Mouse (Mus musculus): Measurements from ENCODE around the gene Hdac4. TPM values are rescaled to one million over a fixed set of nuclear protein-coding genes. Genes with fewer than 3 reads are reported as not detected.
A peak's percentile ranks its signal among the peaks of the same experiment; 100 is the strongest.

Gene Hdac4
- 35.3 and 38.0 TPM in 2 replicates for polyA plus RNA-seq (2014; fragmentation: Nextera tagmentation; extraction: Ambion mirVana)

DNA sequence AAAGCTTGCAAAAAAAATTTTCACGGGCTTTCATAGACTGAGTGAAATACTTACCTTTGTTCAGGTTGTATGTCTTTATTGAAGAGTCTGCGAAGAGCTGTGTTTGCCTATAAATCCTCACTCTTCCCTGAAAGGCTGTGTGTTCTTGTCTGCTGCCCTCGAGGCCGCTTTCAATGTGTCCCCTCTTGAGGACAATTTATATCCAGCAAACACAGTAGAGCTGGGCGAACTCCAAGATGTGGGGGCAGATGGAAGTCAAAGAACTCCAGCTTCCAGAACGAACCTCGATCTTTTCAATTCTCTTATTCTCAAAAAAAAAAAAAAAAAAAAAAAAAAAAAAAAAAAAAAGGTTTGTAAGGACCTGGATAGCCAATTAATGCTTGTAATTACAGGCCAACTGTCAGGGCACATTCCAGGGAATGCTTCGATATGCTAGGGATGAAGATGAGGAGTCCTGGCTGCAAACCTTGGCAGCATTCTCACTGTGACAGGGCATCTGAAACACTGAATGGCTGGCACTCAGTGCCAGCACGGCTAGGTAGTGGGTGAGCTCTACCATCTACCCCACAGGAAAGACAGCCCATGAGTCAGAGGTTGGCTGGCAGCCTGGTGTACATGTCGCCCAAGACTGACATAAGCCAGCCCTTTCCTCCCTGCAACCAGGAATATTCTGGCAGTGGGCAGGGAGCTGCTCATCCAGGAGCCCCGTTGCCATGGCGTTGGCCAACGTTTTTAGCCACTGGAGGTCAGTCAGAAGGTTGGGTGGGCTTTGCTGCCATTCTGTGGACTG is at the start of gene Hdac4:
TSS of gene Hdac4 (minus strand) at position 340 of the 790 bp plus-strand sequence.
- ATAC-seq (ENCODE audit: low read depth): peak; percentile 90

DNA sequence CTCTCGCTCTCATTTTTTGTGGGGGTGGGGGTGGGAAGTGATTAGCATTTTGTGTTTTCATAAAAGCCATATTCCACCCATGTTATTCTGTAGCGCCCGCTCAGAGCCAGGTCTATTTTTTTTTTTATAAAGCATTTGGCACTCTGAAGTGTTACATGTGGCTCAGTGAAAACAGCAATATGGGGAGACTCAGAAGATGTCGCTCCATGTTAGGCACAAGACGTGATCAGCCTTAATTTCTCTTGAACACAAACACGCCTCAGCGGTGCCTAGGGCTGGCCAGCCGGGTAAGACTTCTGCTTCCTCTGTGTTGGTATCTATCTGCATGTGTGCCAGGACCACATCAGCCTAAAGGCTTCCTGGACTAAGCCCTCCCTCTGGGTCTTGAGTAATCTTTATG is 48.0 kb upstream of the Hdac4 start:
- Histone ChIP-seq H3K27me3 (ENCODE audit: control insufficient read depth, insufficient read depth, low read length) (no peaks in the 10 kb centered on the region), H3K36me3 (ENCODE audit: control insufficient read depth, insufficient read depth, low read length) (no peaks in the 10 kb centered on the region), H3K4me1 (ENCODE audit: control insufficient read depth, insufficient read depth, low read length) (no peaks in the 10 kb centered on the region), H3K4me2 (ENCODE audit: low read depth, low read length) (no peak overlapping the region), H3K9ac (replicated peaks; ENCODE audit: low read depth, low read length) (no peak overlapping the region), H3K4me3 (ENCODE audit: low read depth, low read length) (no peak overlapping the region), H3K9me3 (ENCODE audit: control insufficient read depth, low read length) (no peaks in the 10 kb centered on the region), H3K27ac (ENCODE audit: low read depth, low read length) (no peak overlapping the region)
- WGBS: 93% methylated on average over 8 of the region's 8 CpGs
- no peak for ATAC-seq (ENCODE audit: low read depth)

More for the DNA sequence above, at the start of gene Hdac4:
- no peaks in the 10 kb centered on the region for H3K36me3 ChIP-seq (ENCODE audit: control insufficient read depth, insufficient read depth, low read length)
- 0 out of 2 replicates have a peak, but pooled peaks cover 12% of the 10 kb centered on the region for H3K4me1 ChIP-seq (ENCODE audit: control insufficient read depth, insufficient read depth, low read length)
- H3K9ac ChIP-seq (replicated peaks; ENCODE audit: low read depth, low read length): no peak within 1 kb of the TSS
- WGBS: 22% methylated on average over 13 of the region's 13 CpGs
- H3K9me3 ChIP-seq (ENCODE audit: control insufficient read depth, low read length): no peaks in the 10 kb centered on the region
- H3K27me3 ChIP-seq (ENCODE audit: control insufficient read depth, insufficient read depth, low read length): no peaks in the 10 kb centered on the region
- H3K4me3 ChIP-seq (ENCODE audit: low read depth, low read length): no peak within 1 kb of the TSS
- no peak within 1 kb of the TSS; the same call in 1 of the 2 replicates for H3K4me2 ChIP-seq (ENCODE audit: low read depth, low read length)
- no peak within 1 kb of the TSS for H3K27ac ChIP-seq (ENCODE audit: low read depth, low read length)

DNA sequence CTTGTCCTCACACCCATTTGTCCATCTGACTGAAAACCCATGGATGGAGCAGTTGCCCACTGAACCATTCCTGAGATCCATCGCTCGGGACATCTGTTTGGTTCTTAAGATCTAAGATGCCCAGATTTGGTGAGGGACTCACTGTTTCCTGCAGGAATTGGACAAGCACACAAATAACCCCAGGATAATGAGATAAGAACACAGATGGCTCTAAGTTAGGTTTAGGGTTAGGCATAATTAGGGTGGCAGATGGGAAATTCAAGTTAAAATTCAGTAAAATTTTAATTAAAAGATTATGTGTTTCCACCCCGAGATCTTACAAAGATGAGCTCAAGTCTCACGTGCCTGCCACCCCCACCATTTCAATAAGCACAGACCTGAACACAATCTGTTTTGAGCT is 44.6 kb upstream of the Hdac4 start:
- H3K9ac ChIP-seq (replicated peaks; ENCODE audit: low read depth, low read length): no peak overlapping the region
- H3K4me3 ChIP-seq (ENCODE audit: low read depth, low read length): no peak overlapping the region
- H3K27ac ChIP-seq (ENCODE audit: low read depth, low read length): no peak overlapping the region
- H3K27me3 ChIP-seq (ENCODE audit: control insufficient read depth, insufficient read depth, low read length): no peaks in the 10 kb centered on the region
- no peak for ATAC-seq (ENCODE audit: low read depth)
- no peak overlapping the region for H3K4me2 ChIP-seq (ENCODE audit: low read depth, low read length)
- H3K9me3 ChIP-seq (ENCODE audit: control insufficient read depth, low read length): no peaks in the 10 kb centered on the region
- H3K36me3 ChIP-seq (ENCODE audit: control insufficient read depth, insufficient read depth, low read length): no peaks in the 10 kb centered on the region
- 84% methylated on average over 4 of the region's 4 CpGs for WGBS
- no peaks in the 10 kb centered on the region for H3K4me1 ChIP-seq (ENCODE audit: control insufficient read depth, insufficient read depth, low read length)

DNA sequence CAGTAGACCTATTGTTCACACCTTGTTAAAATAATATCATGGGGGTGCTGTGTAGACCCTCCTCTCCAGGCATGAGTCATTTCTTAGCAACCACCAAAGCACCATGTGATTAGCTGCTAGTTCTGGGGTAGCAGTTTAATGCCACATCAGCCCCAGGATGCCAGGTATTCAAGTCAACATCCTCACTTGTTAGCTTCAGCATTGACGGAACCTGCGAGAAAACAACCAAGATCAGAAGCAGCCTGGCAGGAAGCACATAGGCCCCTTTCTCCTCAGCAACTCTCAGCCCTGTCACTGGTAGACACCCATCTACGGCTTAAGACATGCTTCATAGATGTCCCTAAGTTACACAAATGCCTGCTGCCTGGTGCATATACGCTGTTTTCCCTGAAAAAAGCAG is 40.1 kb upstream of the Hdac4 start:
- Histone ChIP-seq H3K9ac (replicated peaks; ENCODE audit: low read depth, low read length) (no peak overlapping the region), H3K4me1 (ENCODE audit: control insufficient read depth, insufficient read depth, low read length) (no peaks in the 10 kb centered on the region), H3K4me3 (ENCODE audit: low read depth, low read length) (no peak overlapping the region), H3K27ac (ENCODE audit: low read depth, low read length) (no peak overlapping the region), H3K4me2 (ENCODE audit: low read depth, low read length) (no peak overlapping the region), H3K9me3 (ENCODE audit: control insufficient read depth, low read length) (no peaks in the 10 kb centered on the region), H3K27me3 (ENCODE audit: control insufficient read depth, insufficient read depth, low read length) (no peaks in the 10 kb centered on the region), H3K36me3 (ENCODE audit: control insufficient read depth, insufficient read depth, low read length) (no peaks in the 10 kb centered on the region)
- ATAC-seq (ENCODE audit: low read depth): no peak
- 94% methylated on average over 4 of the region's 4 CpGs for WGBS

DNA sequence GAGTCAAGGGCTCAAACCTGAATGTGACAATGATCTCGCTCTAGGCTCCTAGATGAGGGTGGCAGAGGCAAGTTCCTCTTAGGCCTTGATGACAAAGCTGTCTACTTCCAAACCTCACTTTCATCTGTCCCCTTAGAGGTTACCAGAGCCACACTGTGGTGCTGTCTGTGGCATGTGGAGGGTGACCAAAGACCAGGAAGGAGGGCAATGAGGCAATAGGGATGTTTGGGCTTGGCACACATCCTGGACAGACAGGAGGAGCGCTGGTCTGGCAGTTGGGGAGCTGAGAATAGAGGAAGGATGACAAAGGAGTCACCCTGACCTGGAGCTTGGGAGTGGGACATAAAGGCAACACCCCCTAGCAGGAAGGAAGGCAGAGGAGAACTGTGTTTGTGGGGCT is 29.8 kb upstream of the Hdac4 start:
- Histone ChIP-seq H3K9me3 (ENCODE audit: control insufficient read depth, low read length) (no peaks in the 10 kb centered on the region), H3K27me3 (ENCODE audit: control insufficient read depth, insufficient read depth, low read length) (no peaks in the 10 kb centered on the region), H3K4me1 (ENCODE audit: control insufficient read depth, insufficient read depth, low read length) (peaks cover 12% of the 10 kb centered on the region; the same call in 1 of the 2 replicates), H3K4me2 (ENCODE audit: low read depth, low read length) (no peak overlapping the region), H3K9ac (replicated peaks; ENCODE audit: low read depth, low read length) (no peak overlapping the region), H3K4me3 (ENCODE audit: low read depth, low read length) (no peak overlapping the region), H3K27ac (ENCODE audit: low read depth, low read length) (no peak overlapping the region), H3K36me3 (ENCODE audit: control insufficient read depth, insufficient read depth, low read length) (no peaks in the 10 kb centered on the region)
- no peak for ATAC-seq (ENCODE audit: low read depth)
- 97% methylated on average over 2 of the region's 2 CpGs for WGBS

DNA sequence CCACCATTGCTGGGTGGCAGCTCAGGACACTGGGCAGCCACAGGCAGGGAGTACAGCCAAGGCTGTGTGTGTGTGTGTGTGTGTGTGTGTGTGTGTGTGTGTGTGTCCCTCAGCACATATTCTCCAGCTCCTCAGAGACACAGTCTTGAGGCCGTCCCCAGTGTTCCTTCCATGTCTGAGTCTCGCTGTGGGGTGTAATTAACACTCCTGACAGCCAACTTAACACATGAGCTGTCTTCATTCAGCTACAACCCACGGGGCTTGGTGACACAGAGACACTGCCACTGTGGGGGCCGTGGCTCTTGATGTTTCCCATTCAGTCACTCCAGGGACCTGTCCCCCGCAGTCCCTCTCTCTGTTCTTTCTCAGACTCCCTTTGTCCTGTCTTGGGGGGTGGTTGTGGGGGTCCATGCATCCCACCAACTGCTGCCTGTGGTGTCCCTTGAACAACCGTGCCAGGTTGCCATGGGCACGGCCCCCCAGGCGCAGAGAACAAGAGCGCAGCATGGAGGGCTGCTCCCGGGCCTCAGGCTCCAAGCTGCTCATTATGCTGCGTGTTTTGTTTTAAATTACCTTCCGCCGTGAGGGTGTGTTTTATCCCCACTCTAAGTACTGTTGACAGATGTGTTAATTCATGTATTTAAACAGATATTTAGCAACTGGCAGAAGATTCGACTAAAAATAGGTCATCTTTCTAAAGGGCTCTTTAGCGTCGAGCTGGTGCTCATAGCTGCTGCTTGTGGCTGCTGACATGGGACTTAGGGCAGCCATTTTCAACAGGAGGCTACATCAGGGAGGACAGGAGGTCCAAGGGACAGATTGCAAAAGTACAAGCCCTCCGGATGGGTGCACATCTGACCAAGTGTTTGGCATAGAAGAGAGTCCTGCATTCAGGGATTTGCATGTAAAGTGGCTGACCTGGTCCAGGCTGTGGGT is 28.7 kb upstream of the Hdac4 start:
- ATAC-seq (ENCODE audit: low read depth): peak; percentile 86
- H3K27ac ChIP-seq (ENCODE audit: low read depth, low read length): peak overlapping the region; percentile 66
- H3K4me3 ChIP-seq (ENCODE audit: low read depth, low read length): no peak overlapping the region
- H3K27me3 ChIP-seq (ENCODE audit: control insufficient read depth, insufficient read depth, low read length): no peaks in the 10 kb centered on the region
- H3K36me3 ChIP-seq (ENCODE audit: control insufficient read depth, insufficient read depth, low read length): no peaks in the 10 kb centered on the region
- no peaks in the 10 kb centered on the region for H3K9me3 ChIP-seq (ENCODE audit: control insufficient read depth, low read length)
- no peak overlapping the region for H3K9ac ChIP-seq (replicated peaks; ENCODE audit: low read depth, low read length)
- peak overlapping the region; percentile 23; the same call in 1 of the 2 replicates for H3K4me2 ChIP-seq (ENCODE audit: low read depth, low read length)
- H3K4me1 ChIP-seq (ENCODE audit: control insufficient read depth, insufficient read depth, low read length): peaks cover 12% of the 10 kb centered on the region; the same call in 1 of the 2 replicates
- 18% methylated on average over 17 of the region's 17 CpGs for WGBS

DNA sequence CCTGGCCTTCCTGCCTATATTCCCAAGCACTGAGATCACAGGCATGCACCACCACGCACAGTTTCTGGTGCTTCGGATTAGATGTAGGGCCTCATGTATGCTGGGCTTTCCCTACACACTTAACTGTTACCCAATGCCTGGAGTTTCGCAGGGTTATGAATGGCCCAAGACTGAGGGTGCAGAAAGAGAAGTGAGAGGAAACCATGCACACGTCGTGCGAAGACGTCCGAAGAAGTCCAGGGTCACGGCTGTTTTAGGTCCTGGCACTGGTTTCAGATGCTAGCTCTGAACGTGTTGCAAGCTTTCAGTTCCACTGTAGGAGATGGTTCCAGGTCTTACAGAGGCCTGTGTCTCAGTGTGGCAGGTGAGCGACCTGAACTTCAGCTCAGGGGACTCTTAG is 21.2 kb upstream of the Hdac4 start:
- no peak overlapping the region for H3K27ac ChIP-seq (ENCODE audit: low read depth, low read length)
- no peak for ATAC-seq (ENCODE audit: low read depth)
- no peaks in the 10 kb centered on the region for H3K27me3 ChIP-seq (ENCODE audit: control insufficient read depth, insufficient read depth, low read length)
- H3K4me2 ChIP-seq (ENCODE audit: low read depth, low read length): no peak overlapping the region
- WGBS: 78% methylated on average over 11 of the region's 11 CpGs
- H3K4me3 ChIP-seq (ENCODE audit: low read depth, low read length): no peak overlapping the region
- H3K9me3 ChIP-seq (ENCODE audit: control insufficient read depth, low read length): no peaks in the 10 kb centered on the region
- no peak overlapping the region for H3K9ac ChIP-seq (replicated peaks; ENCODE audit: low read depth, low read length)
- peaks cover 8% of the 10 kb centered on the region; the same call in 1 of the 2 replicates for H3K4me1 ChIP-seq (ENCODE audit: control insufficient read depth, insufficient read depth, low read length)
- no peaks in the 10 kb centered on the region for H3K36me3 ChIP-seq (ENCODE audit: control insufficient read depth, insufficient read depth, low read length)

DNA sequence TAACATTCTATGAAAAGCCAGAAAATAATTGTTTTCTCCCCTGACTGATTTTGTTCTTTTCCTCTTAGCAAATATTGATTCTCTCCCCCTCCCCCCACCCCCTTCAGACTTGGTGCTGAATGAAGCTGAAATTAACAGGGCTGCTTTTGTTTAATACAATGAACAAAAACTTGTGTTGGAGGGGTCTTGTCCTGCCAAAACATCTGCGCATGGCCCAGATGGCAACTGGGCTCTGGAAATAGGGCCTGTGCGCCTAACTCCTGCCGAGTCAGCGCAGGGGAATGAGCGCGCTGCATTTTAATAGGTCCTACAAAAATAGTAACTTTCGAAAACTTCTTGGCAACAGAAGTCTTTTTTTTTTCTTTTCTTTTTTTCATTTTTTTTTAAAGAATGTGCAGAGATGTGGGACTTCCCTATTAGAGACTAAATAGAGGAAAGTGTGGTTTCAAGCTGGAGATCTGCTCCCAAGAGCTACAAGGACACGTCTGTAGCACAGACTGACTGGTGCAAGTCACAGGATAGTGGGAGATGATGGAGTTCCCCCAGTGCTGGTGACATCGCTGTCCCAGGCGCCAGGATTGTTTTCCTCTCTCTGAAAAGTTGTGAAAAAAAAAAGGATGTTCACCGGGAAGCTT is 20.6 kb upstream of the Hdac4 start:
- Histone ChIP-seq H3K4me1 (ENCODE audit: control insufficient read depth, insufficient read depth, low read length) (peaks cover 10% of the 10 kb centered on the region; the same call in 1 of the 2 replicates), H3K9ac (replicated peaks; ENCODE audit: low read depth, low read length) (no peak overlapping the region), H3K4me3 (ENCODE audit: low read depth, low read length) (no peak overlapping the region), H3K4me2 (ENCODE audit: low read depth, low read length) (no peak overlapping the region), H3K27ac (ENCODE audit: low read depth, low read length) (no peak overlapping the region), H3K9me3 (ENCODE audit: control insufficient read depth, low read length) (no peaks in the 10 kb centered on the region), H3K27me3 (ENCODE audit: control insufficient read depth, insufficient read depth, low read length) (no peaks in the 10 kb centered on the region), H3K36me3 (ENCODE audit: control insufficient read depth, insufficient read depth, low read length) (no peaks in the 10 kb centered on the region)
- WGBS: 54% methylated on average over 11 of the region's 11 CpGs
- ATAC-seq (ENCODE audit: low read depth): no peak

Data from neural tube, embryonic 14.5 days (tissue).